Mouse (Mus musculus): ENCODE results near the gene Bsg.
A peak's percentile ranks its signal among the peaks of the same experiment; 100 is the strongest.
"Not testable (repeated sequence)": the region's sequence is repeated elsewhere in the genome, so short reads cannot be mapped to it uniquely, and the experiment has no call there.

Gene Bsg

DNA sequence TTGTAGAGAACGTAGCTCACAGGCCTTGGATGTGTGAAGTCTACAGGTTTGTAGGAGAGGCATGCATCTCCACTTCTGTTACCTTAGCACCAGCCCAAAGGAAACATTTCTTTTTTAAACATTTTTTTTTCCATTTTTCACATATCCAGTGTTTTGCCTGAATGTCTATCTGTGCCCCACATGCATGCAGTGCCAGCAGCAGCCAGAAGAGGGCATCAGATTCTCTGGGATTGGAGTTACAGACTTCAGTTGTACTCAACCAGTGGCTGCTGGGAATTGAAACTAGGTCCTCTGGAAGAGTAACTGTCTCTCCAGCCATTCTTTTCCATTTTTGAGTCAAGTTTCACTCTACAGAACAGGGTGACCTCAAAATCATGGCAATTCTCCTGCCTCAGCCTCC is 28.2 kb downstream of the Bsg start:
- peak; percentile 41 for DNase-seq (ENCODE audit: low read depth, low spot score)

DNA sequence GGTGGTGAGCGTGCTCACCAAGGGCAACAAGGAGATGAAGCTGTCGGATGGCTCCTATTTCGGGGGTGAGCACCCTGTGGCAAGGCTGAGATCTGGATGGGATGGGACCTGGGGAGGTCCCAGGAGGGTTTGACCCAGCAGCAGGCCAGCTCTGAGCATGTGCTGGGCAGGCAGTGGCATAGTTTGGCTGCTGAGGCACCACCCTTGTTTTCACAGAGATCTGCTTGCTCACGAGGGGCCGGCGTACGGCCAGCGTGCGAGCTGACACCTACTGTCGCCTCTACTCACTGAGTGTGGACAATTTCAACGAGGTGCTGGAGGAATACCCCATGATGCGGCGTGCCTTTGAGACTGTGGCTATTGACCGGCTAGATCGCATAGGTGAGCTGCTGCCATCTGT is 29.6 kb downstream of the Bsg start:
- DNase-seq (ENCODE audit: low read depth, low spot score), result no peak

DNA sequence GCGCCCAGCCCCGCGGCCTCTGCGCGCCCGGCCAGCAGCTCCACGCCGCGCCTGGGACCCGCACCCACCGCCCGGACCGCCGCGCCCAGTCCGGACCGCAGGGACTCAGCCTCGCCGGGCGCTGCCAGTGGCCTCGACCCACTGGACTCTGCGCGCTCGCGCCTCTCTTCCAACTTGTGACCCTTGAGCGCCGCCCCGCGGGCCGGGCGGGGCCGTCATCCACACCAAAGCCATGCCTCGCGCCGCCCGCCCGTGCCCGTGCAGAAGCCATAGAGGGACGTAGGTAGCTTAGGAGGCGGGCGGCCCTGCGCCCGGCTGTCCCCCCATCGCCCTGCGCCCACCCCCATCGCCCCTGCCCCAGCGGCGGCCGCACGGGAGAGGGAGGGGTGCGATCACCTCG is 31.1 kb downstream of the Bsg start:
- no peak for DNase-seq (ENCODE audit: low read depth, low spot score)

- no peak for DNase-seq (ENCODE audit: low read depth, low spot score)
Observed at GRCm38 (mm10) chr10:79736706-79737105, 32.4 kb downstream of the Bsg start.

GRCm38 (mm10) chr10:79738259-79738658 is 34.0 kb downstream of the Bsg start:
- peak; percentile 26 for DNase-seq (ENCODE audit: low read depth, low spot score)

GRCm38 (mm10) chr10:79739234-79739633 is 34.9 kb downstream of the Bsg start:
- DNase-seq (ENCODE audit: low read depth, low spot score), result no peak

DNA sequence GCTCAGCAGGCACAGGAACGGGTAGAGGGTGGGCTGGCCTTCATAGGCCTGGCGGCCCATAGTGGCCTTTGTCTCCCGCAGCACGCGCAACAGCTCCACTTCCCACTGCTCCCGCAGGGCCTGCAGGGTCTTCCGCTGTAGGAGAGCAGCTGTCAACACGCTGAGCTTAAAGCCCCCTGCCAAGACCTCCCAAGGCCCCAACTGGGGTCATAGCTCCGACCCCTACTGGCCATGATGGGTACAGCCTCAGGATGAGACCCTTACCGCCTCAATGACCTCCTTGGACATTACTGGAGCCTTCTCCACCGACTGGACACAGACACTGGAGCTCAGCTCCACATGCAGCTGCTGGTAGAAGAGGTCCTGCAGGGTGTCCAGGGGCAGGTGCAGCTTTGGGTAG is 36.6 kb downstream of the Bsg start:
- no peak for DNase-seq (ENCODE audit: low read depth, low spot score)

DNA sequence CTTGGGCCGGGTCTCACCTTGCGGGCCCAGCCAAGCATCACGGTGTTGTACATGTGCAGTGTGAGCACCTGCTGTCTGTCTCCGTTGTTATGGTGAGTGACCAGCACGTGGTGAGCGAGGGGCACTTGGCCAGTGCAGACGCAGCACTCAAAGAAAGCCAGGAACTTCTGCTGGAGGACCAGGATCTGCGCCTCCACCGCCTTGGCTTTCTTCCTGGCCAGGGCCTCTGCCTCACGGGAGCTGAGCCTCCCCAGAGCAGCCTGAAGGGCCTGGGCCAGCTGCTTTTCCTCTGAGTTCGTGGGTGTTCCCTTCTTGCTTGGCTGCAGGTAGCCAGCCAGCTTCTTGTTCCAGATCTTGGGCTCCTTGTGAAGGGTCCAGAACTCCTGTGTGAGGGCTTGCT is 38.9 kb downstream of the Bsg start:
- DNase-seq (ENCODE audit: low read depth, low spot score), result no peak

- no peak for DNase-seq (ENCODE audit: low read depth, low spot score)
Observed at GRCm38 (mm10) chr10:79743650-79744365, 39.5 kb downstream of the Bsg start.

DNA sequence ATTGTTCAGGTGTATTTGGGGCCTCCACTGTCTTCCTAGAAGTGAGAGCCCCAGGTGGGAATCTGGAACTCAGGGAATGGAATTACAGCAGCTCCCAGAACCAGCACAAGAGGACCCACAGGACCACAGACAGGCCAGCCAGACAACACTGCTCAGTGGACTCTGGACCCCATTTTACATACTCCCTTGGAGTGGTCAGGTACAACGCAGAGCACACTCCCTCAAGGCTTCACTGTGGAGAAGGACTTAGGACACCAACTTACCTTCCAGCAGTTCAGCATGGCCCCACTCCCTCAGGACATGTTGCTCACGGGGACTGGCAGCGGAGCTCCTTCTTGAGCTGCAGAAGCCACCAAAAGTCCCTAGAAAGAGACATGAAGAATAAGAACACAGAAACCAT is 41.1 kb downstream of the Bsg start:
- no peak for DNase-seq (ENCODE audit: low read depth, low spot score)

- DNase-seq (ENCODE audit: low read depth, low spot score), result peak; percentile 98
Observed at GRCm38 (mm10) chr10:79745898-79746773, 41.8 kb downstream of the Bsg start, which contains the start of gene Polrmt. TSS of gene Polrmt (minus strand) at chr10:79746581.

DNA sequence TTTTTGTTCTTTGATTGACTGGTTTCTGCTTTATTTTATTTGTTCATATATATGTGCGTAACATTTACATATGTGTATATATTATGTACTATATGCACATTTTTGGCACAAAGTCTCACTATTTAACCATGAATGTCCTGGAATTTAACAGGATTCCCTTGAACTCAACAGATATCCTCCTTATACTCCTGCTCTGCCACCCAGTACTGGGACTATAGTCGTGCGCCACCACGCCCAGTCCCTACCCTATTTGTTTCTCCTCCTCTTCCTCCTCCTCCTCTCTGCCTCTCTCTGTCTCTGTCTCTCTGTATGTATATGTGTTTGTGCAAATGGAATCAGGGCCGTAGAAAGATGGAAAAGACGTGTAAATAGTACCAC is 42.5 kb downstream of the Bsg start:
- DNase-seq (ENCODE audit: low read depth, low spot score), result no peak

DNA sequence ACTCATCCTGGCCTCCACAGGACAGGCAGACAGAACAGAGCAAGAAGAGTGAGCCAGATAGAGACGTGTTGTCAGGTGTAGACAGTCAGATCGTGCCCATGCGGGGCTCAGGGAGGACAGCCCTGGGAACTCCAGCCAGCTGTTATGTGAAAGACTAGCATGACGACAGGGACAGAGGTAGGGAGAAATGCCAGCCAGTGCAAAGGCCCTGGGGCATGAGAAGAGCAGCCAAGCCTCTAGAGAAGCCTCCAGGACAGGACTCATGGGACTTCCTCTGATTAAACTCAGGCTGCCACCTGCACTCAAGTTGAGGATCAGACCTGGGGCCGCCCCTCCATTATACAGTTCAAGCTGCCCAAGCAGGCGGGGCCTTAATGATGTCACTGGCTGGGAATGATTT is 44.2 kb downstream of the Bsg start:
- DNase-seq (ENCODE audit: low read depth, low spot score), result no peak

- no peak for DNase-seq (ENCODE audit: low read depth, low spot score)
Observed at GRCm38 (mm10) chr10:79754856-79755516, 50.7 kb downstream of the Bsg start, which contains the start of gene Fgf22. TSS of gene Fgf22 (plus strand) at chr10:79755076.

GRCm38 (mm10) chr10:79755854-79756253 is 51.6 kb downstream of the Bsg start:
- no peak for DNase-seq (ENCODE audit: low read depth, low spot score)

GRCm38 (mm10) chr10:79756660-79757059 is 52.4 kb downstream of the Bsg start:
- DNase-seq (ENCODE audit: low read depth, low spot score), result no peak

DNA sequence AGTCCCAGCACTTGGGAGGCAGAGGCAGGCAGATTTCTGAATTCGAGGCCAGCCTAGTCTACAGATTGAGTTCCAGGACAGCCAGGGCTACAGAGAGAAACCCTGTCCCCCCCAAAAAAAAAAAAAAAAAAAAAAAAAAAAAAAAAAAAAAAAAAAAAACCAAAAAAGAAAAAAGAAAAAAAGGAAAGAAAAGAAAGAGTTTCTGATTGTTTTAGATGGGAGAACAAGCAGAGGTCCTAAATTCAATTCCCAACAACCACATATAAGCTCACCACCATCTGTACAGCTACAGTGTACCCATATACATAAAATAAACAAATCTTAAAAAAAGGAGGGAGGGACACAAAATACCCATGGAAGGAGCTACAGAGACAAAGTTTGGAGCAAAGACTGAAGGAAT is 55.4 kb downstream of the Bsg start:
- DNase-seq (ENCODE audit: low read depth, low spot score), result not testable (repeated sequence)

DNA sequence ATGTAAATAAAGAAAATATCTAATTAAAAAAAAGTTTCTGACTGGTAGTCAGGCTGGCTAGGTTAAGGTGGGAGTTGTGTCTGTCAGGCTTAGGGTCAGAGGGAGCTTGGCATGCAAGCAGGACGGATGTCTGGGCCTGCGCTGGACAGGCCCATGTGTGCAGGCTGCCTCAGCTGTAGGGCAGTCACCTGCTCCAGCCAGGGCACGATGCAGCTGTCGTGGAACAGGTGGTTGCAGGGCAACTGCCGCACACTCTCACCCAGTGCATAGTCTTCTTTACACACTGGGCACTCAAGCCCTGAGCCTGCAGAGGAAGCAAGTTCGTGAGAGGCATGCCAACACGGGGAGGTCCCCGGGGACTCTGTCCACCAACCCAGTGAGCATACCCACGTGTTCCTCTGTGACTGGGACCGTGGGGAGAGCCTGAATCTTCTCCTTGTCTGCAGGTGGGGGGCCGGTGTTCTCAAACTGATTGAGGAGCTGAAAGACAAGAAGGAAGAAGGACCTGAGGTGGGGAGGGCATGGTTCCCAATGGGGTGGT is 56.4 kb downstream of the Bsg start:
- no peak for DNase-seq (ENCODE audit: low read depth, low spot score)

Data from A20 (cell line).